Mouse (Mus musculus): ENCODE results near the gene Zfp932. TPM values are rescaled to one million over a fixed set of nuclear protein-coding genes. Genes with fewer than 3 reads are reported as not detected.
A peak's percentile ranks its signal among the peaks of the same experiment; 100 is the strongest.
"Not testable (repeated sequence)": the region's sequence is repeated elsewhere in the genome, so short reads cannot be mapped to it uniquely, and the experiment has no call there.

Zfp932 gene
- total and polyA plus RNA-seq, 2 experiments from 2014 or later: 11.7 to 19.9 TPM

- TF ChIP-seq CTCF (IDR thresholded peaks at IDR 0.05; ENCODE audit: low read depth): peak; percentile 78
- H3K4me3 ChIP-seq (ENCODE audit: low read length): peak overlapping the region; percentile 23
- not testable (repeated sequence) for H3K9me3 ChIP-seq (ENCODE audit: low read length); H3K27ac ChIP-seq; H3K4me1 ChIP-seq (ENCODE audit: insufficient read depth, low read length); H3K36me3 ChIP-seq (ENCODE audit: insufficient read depth, low read length); H3K27me3 ChIP-seq (ENCODE audit: insufficient read depth, low read length)
- peak overlapping the region; percentile 24; the same call in 1 of the 2 replicates for H3K9ac ChIP-seq (replicated peaks; ENCODE audit: low read length)
- H3K4me2 ChIP-seq (ENCODE audit: low read depth, low read length): peak overlapping the region; percentile 46; the same call in 1 of the 2 replicates
- WGBS: 39% methylated on average over 8 of the region's 8 CpGs
- peak; percentile 92 for ATAC-seq
- peak; percentile 83 for DNase-seq (ENCODE audit: low spot score)
Measured at GRCm38 (mm10) chr5:110023694-110024427, 27.5 kb downstream of the Zfp932 start.

- Histone ChIP-seq H3K36me3 (ENCODE audit: insufficient read depth, low read length) (no peaks in the 10 kb centered on the region), H3K27me3 (ENCODE audit: insufficient read depth, low read length) (no peaks in the 10 kb centered on the region), H3K9me3 (ENCODE audit: low read length) (0 out of 2 replicates have a peak, but pooled peaks cover 5% of the 10 kb centered on the region), H3K27ac (peak overlapping the region; percentile 62; the same call in 1 of the 2 replicates), H3K9ac (replicated peaks; ENCODE audit: low read length) (peak overlapping the region; percentile 44), H3K4me2 (ENCODE audit: low read depth, low read length) (peak overlapping the region; percentile 63), H3K4me1 (ENCODE audit: insufficient read depth, low read length) (no peaks in the 10 kb centered on the region), H3K4me3 (ENCODE audit: low read length) (peak overlapping the region; percentile 54)
- TF ChIP-seq CTCF (IDR thresholded peaks at IDR 0.05; ENCODE audit: low read depth): no peak
- peak; percentile 99 for ATAC-seq
- DNase-seq (ENCODE audit: low spot score): peak; percentile 88
- 3% methylated on average over 19 of the region's 19 CpGs for WGBS
Measured at GRCm38 (mm10) chr5:110057637-110058408, 61.5 kb downstream of the Zfp932 start.

Other genes with a start within 250 kb of the Zfp932 start
- 0.43 and 2.0 TPM in 2 replicates for gene 4930522L14Rik, start 244.6 kb upstream of the Zfp932 start, total RNA-seq (2014; rRNA removed)
- 3.2 and 3.9 TPM in 2 replicates for gene 4930522L14Rik, start 244.6 kb upstream of the Zfp932 start, polyA plus RNA-seq (2015; fragmentation: Nextera tagmentation; extraction: Ambion mirVana)
- gene Gm15446, start 73.1 kb upstream of the Zfp932 start, total RNA-seq (2014; rRNA removed): 3.6 and 5.2 TPM in 2 replicates
- 0.38 and 0.59 TPM in 2 replicates for gene Gm15446, start 73.1 kb upstream of the Zfp932 start, polyA plus RNA-seq (2015; fragmentation: Nextera tagmentation; extraction: Ambion mirVana)
- gene Gm17655, start 76.0 kb downstream of the Zfp932 start, total RNA-seq (2014; rRNA removed): 1.2 TPM in 1 of 2 replicates, not detected in the other
- gene Gm17655, start 76.0 kb downstream of the Zfp932 start, polyA plus RNA-seq (2015; fragmentation: Nextera tagmentation; extraction: Ambion mirVana): 1.5 and 2.9 TPM in 2 replicates
- 0.37 TPM in 1 of 2 replicates, not detected in the other for gene Gm35315, start 97.9 kb downstream of the Zfp932 start, total RNA-seq (2014; rRNA removed)
- 0.30 and 0.33 TPM in 2 replicates for gene Gm35315, start 97.9 kb downstream of the Zfp932 start, polyA plus RNA-seq (2015; fragmentation: Nextera tagmentation; extraction: Ambion mirVana)
- 14.4 and 22.8 TPM in 2 replicates for gene Plcxd1, start 103.4 kb downstream of the Zfp932 start, total RNA-seq (2014; rRNA removed)
- 8.6 and 8.7 TPM in 2 replicates for gene Plcxd1, start 103.4 kb downstream of the Zfp932 start, polyA plus RNA-seq (2015; fragmentation: Nextera tagmentation; extraction: Ambion mirVana)
- 77.1 and 90.3 TPM in 2 replicates for gene Gtpbp6, start 111.7 kb downstream of the Zfp932 start, total RNA-seq (2014; rRNA removed)
- 55.9 and 61.6 TPM in 2 replicates for gene Gtpbp6, start 111.7 kb downstream of the Zfp932 start, polyA plus RNA-seq (2015; fragmentation: Nextera tagmentation; extraction: Ambion mirVana)
- gene Zfp605, start 113.6 kb downstream of the Zfp932 start, total RNA-seq (2014; rRNA removed): 6.1 and 7.2 TPM in 2 replicates
- gene Zfp605, start 113.6 kb downstream of the Zfp932 start, polyA plus RNA-seq (2015; fragmentation: Nextera tagmentation; extraction: Ambion mirVana): 14.3 and 14.5 TPM in 2 replicates
- gene Chfr, start 139.3 kb downstream of the Zfp932 start, total RNA-seq (2014; rRNA removed): 49.5 and 66.3 TPM in 2 replicates
- gene Chfr, start 139.3 kb downstream of the Zfp932 start, polyA plus RNA-seq (2015; fragmentation: Nextera tagmentation; extraction: Ambion mirVana): 52.3 and 55.8 TPM in 2 replicates
- 13.9 and 15.9 TPM in 2 replicates for gene Golga3, start 180.2 kb downstream of the Zfp932 start, total RNA-seq (2014; rRNA removed)
- 17.2 and 18.0 TPM in 2 replicates for gene Golga3, start 180.2 kb downstream of the Zfp932 start, polyA plus RNA-seq (2015; fragmentation: Nextera tagmentation; extraction: Ambion mirVana)
- 21.2 and 25.0 TPM in 2 replicates for gene Ankle2, start 234.5 kb downstream of the Zfp932 start, total RNA-seq (2014; rRNA removed)
- gene Ankle2, start 234.5 kb downstream of the Zfp932 start, polyA plus RNA-seq (2015; fragmentation: Nextera tagmentation; extraction: Ambion mirVana): 19.6 and 20.5 TPM in 2 replicates